Mouse (Mus musculus) brain, embryonic 14.5 days (tissue): Measurements from ENCODE around the gene Ppfia3.
A peak's percentile ranks its signal among the peaks of the same experiment; 100 is the strongest.

Source experiments
- CTCF ChIP-seq: fragments of 200-500 bp; IDR thresholded peaks from 2 replicates; pipeline ENCODE4 v1.5.1; 2012; ENCODE audit warnings: inconsistent platforms, mild to moderate bottlenecking, moderate library complexity, borderline replicate concordance; ENCODE audit not compliant: insufficient read depth, insufficient read length; ENCODE audit errors: extremely low read depth
- POLR2A ChIP-seq: fragments of 200-500 bp; IDR thresholded peaks from 2 replicates; pipeline ENCODE4 v1.6.1; 2012; ENCODE audit warnings: mild to moderate bottlenecking, inconsistent platforms, borderline replicate concordance; ENCODE audit not compliant: poor library complexity, insufficient read depth, insufficient read length, severe bottlenecking; ENCODE audit errors: extremely low read depth

DNA sequence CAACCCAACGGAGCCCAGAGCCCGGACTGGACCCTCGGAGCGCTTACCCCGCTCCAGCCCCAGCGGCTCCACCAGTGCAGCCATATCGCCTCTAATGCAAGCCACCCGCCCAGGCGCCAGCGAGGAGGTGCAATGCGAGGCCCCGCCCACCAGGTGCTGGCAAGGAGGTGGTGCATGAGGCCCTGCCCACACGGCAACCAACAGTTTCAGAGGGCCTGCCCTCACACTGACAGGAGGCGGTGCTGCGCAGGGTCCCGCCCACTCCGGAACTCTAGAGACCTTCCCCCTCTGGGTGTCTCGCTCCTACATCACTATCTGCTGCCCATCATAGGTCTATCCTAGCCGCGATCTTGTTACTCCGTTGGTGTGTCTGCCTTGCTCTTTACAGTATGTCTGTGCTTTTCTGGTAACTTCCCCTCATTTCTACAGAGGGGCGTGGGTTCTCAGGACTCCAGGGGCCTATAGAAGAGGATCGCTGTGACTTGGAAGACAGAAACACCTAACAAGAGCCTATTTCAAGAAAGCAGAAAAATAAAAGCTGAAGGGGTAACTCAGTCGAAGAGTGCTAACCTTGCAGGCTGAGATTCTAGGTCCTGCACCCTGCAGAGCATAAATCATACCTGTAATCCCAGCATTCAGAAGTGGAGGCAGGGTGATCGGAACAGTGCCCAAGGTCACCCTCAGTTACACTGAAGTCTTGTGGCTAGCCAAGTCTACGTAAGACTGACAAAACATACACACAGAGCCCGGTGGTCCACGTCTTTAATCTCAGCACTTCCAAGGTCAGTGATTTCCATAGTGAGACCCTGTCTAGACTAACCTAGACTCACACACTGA, 3.9 kb upstream of the Ppfia3 start, which contains the start of gene Lin7b:
- TF ChIP-seq CTCF = peak; percentile 21; the same call in 1 of the 2 replicates
- no peak for TF ChIP-seq POLR2A
